Mouse (Mus musculus): ENCODE data around the gene Tbc1d8.

GRCm38 (mm10) chr1:39460495-39460894, 18.1 kb downstream of the Tbc1d8 start:
- TF ChIP-seq CTCF (conservative IDR thresholded peaks at IDR 0.05 in 1 of 2, IDR thresholded peaks at IDR 0.05 in 1 of 2; ENCODE audit: low read depth in 2 of 2, low read length in 2 of 2), result no peak
- no peak for TF ChIP-seq ZNF384 (IDR thresholded peaks at IDR 0.05; ENCODE audit: low read depth, low read length)
- no peak for TF ChIP-seq E2F4 (IDR thresholded peaks at IDR 0.05; ENCODE audit: insufficient replicate concordance, low read depth, low read length)
- TF ChIP-seq POLR2AphosphoS2 (IDR thresholded peaks at IDR 0.05; ENCODE audit: low read depth, low read length), result no peak
- no peak for TF ChIP-seq POLR2A (IDR thresholded peaks at IDR 0.05; ENCODE audit: low read depth, low read length)
- TF ChIP-seq MYC (IDR thresholded peaks at IDR 0.05; ENCODE audit: low read depth, low read length), result no peak
- TF ChIP-seq NRF1 (IDR thresholded peaks at IDR 0.05; ENCODE audit: low read depth, low read length), result no peak
- TF ChIP-seq BHLHE40 (IDR thresholded peaks at IDR 0.05; ENCODE audit: low read depth, low read length), result no peak
- no peak for TF ChIP-seq KAT2A (IDR thresholded peaks at IDR 0.05; ENCODE audit: insufficient replicate concordance, low read length)
- TF ChIP-seq EP300 (IDR thresholded peaks at IDR 0.05; ENCODE audit: low read length), result no peak
- TF ChIP-seq MAFK (IDR thresholded peaks at IDR 0.05; ENCODE audit: insufficient replicate concordance, low read length), result no peak
- TF ChIP-seq TCF12 (IDR thresholded peaks at IDR 0.05; ENCODE audit: low read depth, low read length), result no peak

All from CH12.LX (cell line).